ENCODE assay signal across 8 mouse cellular contexts in the genomic region with DNA sequence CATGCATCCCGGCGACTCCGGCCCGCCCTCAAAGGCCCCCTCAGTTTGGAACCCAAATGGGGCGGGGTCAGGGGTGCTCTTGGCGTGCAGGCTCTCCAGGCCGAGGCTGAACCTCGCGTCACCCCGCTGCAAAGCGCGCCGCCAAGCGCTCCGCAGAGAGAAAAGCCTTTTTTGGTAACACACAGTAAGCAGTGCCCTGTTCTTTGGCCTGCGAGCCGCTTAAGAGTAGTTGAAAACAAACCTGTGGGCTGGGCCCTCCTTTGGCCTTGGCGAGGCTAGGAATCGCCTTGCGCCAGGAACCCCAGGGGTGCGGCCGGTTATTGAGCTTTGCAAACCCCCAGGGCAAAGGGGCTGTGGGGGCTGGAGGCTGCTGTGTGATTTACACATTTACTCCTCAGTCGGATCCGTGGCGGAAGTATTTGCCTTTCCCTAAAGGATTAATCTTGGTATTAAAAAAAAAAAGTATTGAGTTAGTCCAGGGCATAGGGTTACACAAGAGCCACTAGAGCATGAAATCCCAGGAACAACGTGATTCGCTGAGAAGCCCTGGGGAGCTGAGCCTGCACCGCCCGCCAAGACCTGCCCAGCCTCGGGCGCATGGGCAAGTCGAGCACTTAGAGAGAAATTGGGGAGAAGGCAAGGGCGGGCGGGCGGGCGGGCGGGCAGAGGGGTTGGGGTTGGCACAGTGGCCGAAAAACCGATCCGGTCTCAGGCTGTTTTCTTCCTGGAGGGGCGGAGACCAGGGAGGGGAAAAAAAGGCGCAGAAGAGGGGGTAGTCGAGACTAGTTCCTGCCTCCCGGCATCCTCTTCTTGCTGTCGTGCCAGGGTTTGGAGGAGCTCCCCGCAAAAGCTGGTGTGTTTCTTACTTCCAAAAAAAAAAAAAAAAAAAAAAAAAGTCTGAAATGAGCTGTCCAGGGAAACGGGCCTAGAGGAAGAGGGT. TPM values are rescaled to one million over a fixed set of nuclear protein-coding genes. Genes with fewer than 3 reads are reported as not detected.
A peak's percentile ranks its signal among the peaks of the same experiment; 100 is the strongest.
DNase-seq lines count a peak whose midpoint lies in the region; ATAC-seq and TF ChIP-seq lines count a peak whose summit lies in the region.

No protein-coding gene starts in this region.

- H3K27ac ChIP-seq in MEL (ENCODE audit: control insufficient read depth, low read depth, low read length): peak overlapping the region; percentile 93
- H3K27ac ChIP-seq in hindbrain, embryonic 12.5 days: peak overlapping the region; percentile 89
- H3K27ac ChIP-seq in left cerebral cortex, adult 2 months: peak overlapping the region; percentile 98

- TF ChIP-seq CTCF in MEL (IDR thresholded peaks at IDR 0.05 in 2 of 3, conservative IDR thresholded peaks at IDR 0.05 in 1 of 3; ENCODE audit: control insufficient read depth in 1 of 3, insufficient read depth in 1 of 3, low read depth in 2 of 3, low read length in 3 of 3, poor library complexity in 1 of 3, severe bottlenecking in 1 of 3): peak in 2 of 3 experiments; percentile 59 to 64; a peak in 4 of 6 replicates
- TF ChIP-seq CTCF in left cerebral cortex, adult 2 months (IDR thresholded peaks at IDR 0.05): no peak; the same call in none of the 2 replicates

- peak overlapping the region; percentile 90 for H3K9ac ChIP-seq in MEL (ENCODE audit: control insufficient read depth, low read depth, low read length, poor library complexity, severe bottlenecking)
- H3K9ac ChIP-seq in hindbrain, embryonic 12.5 days: peak overlapping the region; percentile 46

- H3K9me3 ChIP-seq in MEL (replicated peaks; ENCODE audit: insufficient read depth, low read length): no peaks in the 10 kb centered on the region
- no peaks in the 10 kb centered on the region for H3K9me3 ChIP-seq in hindbrain, embryonic 12.5 days (replicated peaks)
- no peaks in the 10 kb centered on the region for H3K9me3 ChIP-seq in megakaryocyte, embryonic 14.5 days

- TF ChIP-seq RAD21 in MEL (IDR thresholded peaks at IDR 0.05; ENCODE audit: low read depth, low read length): peak; percentile 30

- H3K4me2 ChIP-seq in hindbrain, embryonic 12.5 days (replicated peaks): peak overlapping the region; percentile 49

- ATAC-seq in hindbrain, embryonic 12.5 days (ENCODE audit: low FRiP score): no peak

- peak; percentile 89 for DNase-seq in MEL (ENCODE audit: low read depth, low spot score)
- DNase-seq in cerebellum, adult 18-20 months: peak; percentile 77 to 78
- peak; percentile 72 to 75 for DNase-seq in frontal cortex, postnatal 10 days (ENCODE audit: low spot score in 2 of 2)
- DNase-seq in left cerebral cortex, adult 2 months (ENCODE audit: extremely low spot score in 1 of 2, low spot score in 2 of 2): peak; percentile 71 to 73
- DNase-seq in right cerebral cortex, postnatal 14 days: peak; percentile 72
- peak; percentile 84 for DNase-seq in urinary bladder, postnatal 14 days (ENCODE audit: low spot score)

- under 1% methylated on average over 46 of the region's 47 CpGs for WGBS in hindbrain, embryonic 12.5 days

- peak overlapping the region; percentile 50 to 80 for H3K4me3 ChIP-seq in MEL (ENCODE audit: control insufficient read depth in 1 of 2, insufficient read depth in 1 of 2, low read depth in 2 of 2, low read length in 2 of 2)
- peak overlapping the region; percentile 16 for H3K4me3 ChIP-seq in hindbrain, embryonic 12.5 days
- H3K4me3 ChIP-seq in left cerebral cortex, adult 2 months: peak overlapping the region; percentile 45
- H3K4me3 ChIP-seq in megakaryocyte, embryonic 14.5 days (replicated peaks): peak overlapping the region; percentile 90

- H3K27me3 ChIP-seq in MEL (ENCODE audit: control insufficient read depth in 1 of 2, insufficient read depth in 2 of 2, low read length in 2 of 2): no peaks in the 10 kb centered on the region
- H3K27me3 ChIP-seq in hindbrain, embryonic 12.5 days: no peaks in the 10 kb centered on the region
- H3K27me3 ChIP-seq in megakaryocyte, embryonic 14.5 days (replicated peaks): no peaks in the 10 kb centered on the region

- H3K79me2 ChIP-seq in MEL (ENCODE audit: control insufficient read depth, insufficient read depth, low read length, poor library complexity): peaks cover 15% of the 10 kb centered on the region

- intact Hi-C loops in left cerebral cortex, adult 2 months (cut with DNase I): no loop called here

- TF ChIP-seq POLR2A in MEL (IDR thresholded peaks at IDR 0.05; ENCODE audit: control insufficient read depth in 1 of 2, insufficient read depth in 1 of 2, low read depth in 1 of 2, low read length in 2 of 2, poor library complexity in 1 of 2): peak; percentile 17 to 60; a peak in 3 of 4 replicates

- peaks cover 0 to 12% of the 10 kb centered on the region in 2 experiments; a peak in 2 of 4 replicates for H3K36me3 ChIP-seq in MEL (ENCODE audit: control insufficient read depth in 1 of 2, insufficient read depth in 2 of 2, low read length in 2 of 2)
- no peaks in the 10 kb centered on the region for H3K36me3 ChIP-seq in hindbrain, embryonic 12.5 days
- no peaks in the 10 kb centered on the region for H3K36me3 ChIP-seq in megakaryocyte, embryonic 14.5 days (replicated peaks; ENCODE audit: low read length)

- TF ChIP-seq EP300 in MEL (IDR thresholded peaks at IDR 0.05; ENCODE audit: low read depth in 1 of 2, low read length in 2 of 2): no peak; a peak in 1 of 4 replicates

- H3K4me1 ChIP-seq in MEL (ENCODE audit: control insufficient read depth in 1 of 2, insufficient read depth in 2 of 2, low read length in 2 of 2): peaks cover 4 to 30% of the 10 kb centered on the region in 2 experiments
- H3K4me1 ChIP-seq in hindbrain, embryonic 12.5 days: peaks cover 77% of the 10 kb centered on the region
- H3K4me1 ChIP-seq in megakaryocyte, embryonic 14.5 days: peaks cover 87% of the 10 kb centered on the region

TF ChIP-seq in MEL, 35 proteins besides CTCF, POLR2A, EP300 and RAD21 (continues in another document):
- TF ChIP-seq USF1 (IDR thresholded peaks at IDR 0.05; ENCODE audit: low read depth, low read length) (no peak), SIN3A (IDR thresholded peaks at IDR 0.05; ENCODE audit: low read length) (peak; percentile 77), USF2 (IDR thresholded peaks at IDR 0.05; ENCODE audit: borderline replicate concordance in 1 of 2, insufficient read depth in 1 of 2, low read depth in 1 of 2, low read length in 2 of 2) (no peak), ZNF384 (IDR thresholded peaks at IDR 0.05; ENCODE audit: low read depth, low read length) (peak; percentile 87), MEF2A (IDR thresholded peaks at IDR 0.05; ENCODE audit: extremely low read depth, insufficient replicate concordance, low read depth, low read length, poor library complexity, severe bottlenecking) (no peak), NELFE (IDR thresholded peaks at IDR 0.05; ENCODE audit: low read depth, low read length) (peak; percentile 52), ZKSCAN1 (IDR thresholded peaks at IDR 0.05; ENCODE audit: low read depth, low read length) (peak; percentile 23; the same call in 1 of the 2 replicates), HCFC1 (IDR thresholded peaks at IDR 0.05; ENCODE audit: low read depth, low read length) (peak; percentile 68), MXI1 (IDR thresholded peaks at IDR 0.05; ENCODE audit: low read depth, low read length) (peak; percentile 79), GATA1 (IDR thresholded peaks at IDR 0.05; ENCODE audit: low read depth, low read length) (no peak), ETS1 (IDR thresholded peaks at IDR 0.05; ENCODE audit: low read depth, low read length) (peak; percentile 50), GABPA (IDR thresholded peaks at IDR 0.05; ENCODE audit: low read depth, low read length) (no peak), ELF1 (IDR thresholded peaks at IDR 0.05; ENCODE audit: low read depth, low read length) (peak; percentile 59), ZMIZ1 (IDR thresholded peaks at IDR 0.05; ENCODE audit: low read depth, low read length) (peak; percentile 77; the same call in 1 of the 2 replicates), TBP (IDR thresholded peaks at IDR 0.05; ENCODE audit: low read depth, low read length) (peak; percentile 73), NRF1 (IDR thresholded peaks at IDR 0.05; ENCODE audit: insufficient read depth, low read depth, low read length, poor library complexity, severe bottlenecking) (peak; percentile 63), CHD1 (IDR thresholded peaks at IDR 0.05; ENCODE audit: low read depth, low read length) (peak; percentile 84; the same call in 1 of the 2 replicates), BHLHE40 (IDR thresholded peaks at IDR 0.05; ENCODE audit: borderline replicate concordance, low read depth, low read length) (no peak), MYC (IDR thresholded peaks at IDR 0.05; ENCODE audit: low read depth, low read length) (no peak), MYB (IDR thresholded peaks at IDR 0.05; ENCODE audit: low read depth, low read length) (no peak), RCOR1 (IDR thresholded peaks at IDR 0.05; ENCODE audit: low read depth, low read length) (no peak; the same call in 1 of the 2 replicates), SMC3 (IDR thresholded peaks at IDR 0.05; ENCODE audit: low read depth, low read length) (peak; percentile 50), TCF12 (IDR thresholded peaks at IDR 0.05; ENCODE audit: low read depth, low read length) (peak; percentile 46), MAZ (IDR thresholded peaks at IDR 0.05; ENCODE audit: low read depth, low read length) (peak; percentile 32; the same call in 1 of the 2 replicates), ZC3H11A (IDR thresholded peaks at IDR 0.05; ENCODE audit: low read depth, low read length) (0 out of 2 replicates have a peak, but pooled peaks have one; percentile 25), UBTF (IDR thresholded peaks at IDR 0.05; ENCODE audit: borderline replicate concordance, insufficient read depth, low read depth, low read length) (0 out of 2 replicates have a peak, but pooled peaks have one; percentile 39)

RNA-seq across cellular contexts. Expression of a gene that starts 3.8 kb away (rescaled TPM):
- 6.9 and 8.2 TPM in 2 replicates for total RNA-seq in MEL (2012; rRNA removed)
- 1 to 10 TPM in 1 of 2 experiments, not detected in 1; 8.0 TPM for polyA plus RNA-seq in MEL (2012; ENCODE audit: insufficient read depth in 1 of 2, insufficient read length in 2 of 2, low read depth in 1 of 2, low replicate concordance in 2 of 2, missing spikeins in 1 of 2)
- 75.9 and 86.3 TPM in 2 replicates for polyA plus RNA-seq in hindbrain, embryonic 12.5 days (2016; fragmentation: Nextera tagmentation; extraction: Ambion mirVana)
- total RNA-seq in left cerebral cortex, adult 2 months (2021): 10 to 100 TPM; 74.3 to 80.8 TPM
- 32.7 and 46.2 TPM in 2 replicates for polyA plus RNA-seq in megakaryocyte, embryonic 14.5 days (2012; ENCODE audit: insufficient read depth, low replicate concordance)

RNA-seq across cellular contexts. Expression of a gene that starts 58.4 kb away (rescaled TPM):
- 22.5 and 24.8 TPM in 2 replicates for total RNA-seq in MEL (2012; rRNA removed)
- 10 to 100 TPM; 27.5 to 98.1 TPM for polyA plus RNA-seq in MEL (2012; ENCODE audit: insufficient read depth in 1 of 2, insufficient read length in 2 of 2, low read depth in 1 of 2, low replicate concordance in 2 of 2, missing spikeins in 1 of 2)
- polyA plus RNA-seq in hindbrain, embryonic 12.5 days (2016; fragmentation: Nextera tagmentation; extraction: Ambion mirVana): 41.1 and 46.9 TPM in 2 replicates
- 10 to 100 TPM; 79.8 to 91.6 TPM for total RNA-seq in left cerebral cortex, adult 2 months (2021)
- 4.8 and 6.4 TPM in 2 replicates for polyA plus RNA-seq in megakaryocyte, embryonic 14.5 days (2012; ENCODE audit: insufficient read depth, low replicate concordance)

Comparison
In these comparisons a context has a peak if more than half of its experiments do, and no peak if none do; other contexts are left out.
1. H3K4me3 ChIP-seq: peak in every context shown above with its lines; median percentile 90 in megakaryocyte, embryonic 14.5 days; 65 in MEL; 45 in left cerebral cortex, adult 2 months; 16 in hindbrain, embryonic 12.5 days.